In genomic region chr4:69852637-69853036, GRCm38 (mm10) we compare ENCODE assay signal across 22 mouse cellular contexts.
DNase-seq lines count a peak whose midpoint lies in the region; TF ChIP-seq lines count a peak whose summit lies in the region.
"Had no signal": no experiment of that assay in that cellular context is flagged by ENCODE, and none has a peak within 500 bp of the region (broad histone marks: within the 10 kb centered on the region; RNA-seq: fewer than 3 reads in every experiment).

No protein-coding gene starts in this region.

- H3K27ac ChIP-seq in ES-E14 (ENCODE audit: insufficient read depth, low read depth, low read length, poor library complexity, severe bottlenecking), result no peak overlapping the region

- no peak overlapping the region for H3K4me3 ChIP-seq in ES-E14 (ENCODE audit: insufficient read depth in 1 of 2, low read depth in 1 of 2, low read length in 2 of 2, poor library complexity in 1 of 2, severe bottlenecking in 1 of 2)

- H3K4me1 ChIP-seq in ES-E14 (ENCODE audit: control insufficient read depth in 2 of 2, insufficient read depth in 2 of 2, low read length in 2 of 2, poor library complexity in 1 of 2), result 0 out of 4 replicates have a peak, but pooled peaks cover 0 to 2% of the 10 kb centered on the region in 2 experiments

- in situ Hi-C loops in ES-E14 (cut with MboI; ENCODE audit: low sequenced_read_pairs in 2 of 2, unreplicated experiment in 2 of 2), result no loop called here

- H3K9ac ChIP-seq in ES-E14 (ENCODE audit: insufficient read depth, low read depth, low read length, poor library complexity, severe bottlenecking), result no peak overlapping the region

- DNase-seq in ES-CJ7 (ENCODE audit: low read depth, low spot score) (peak; percentile 57), ES-E14 (ENCODE audit: low read depth, low spot score) (peak; percentile 22), R1 (ENCODE audit: low read depth, low spot score) (peak; percentile 80), ZHBTc4 (ENCODE audit: low read depth, low spot score) (peak; percentile 30)
- no peak for DNase-seq in adrenal gland, adult 2 months
- no peak for DNase-seq in right cerebral cortex, postnatal 36 days (ENCODE audit: low spot score in 2 of 2)
- no peak for DNase-seq in natural killer cell, adult 2 months (ENCODE audit: low spot score in 2 of 2)
- no peak for DNase-seq in embryo, embryonic 10.5 days (ENCODE audit: low spot score)
- DNase-seq: adrenal gland, adult 8-10 months; adrenal gland, postnatal 10 days; adrenal gland, postnatal 14 days; adrenal gland, postnatal 25 days; adrenal gland, postnatal 36 days; B cell, adult 2 months; cerebellum, adult 11 months; cerebellum, adult 11-12 months; cerebellum, adult 18-20 months; cerebellum, adult 2 months; cerebellum, adult 8-10 months; cerebellum, adult 9-10 months; cerebellum, adult 9-11 months had no signal

- H3K9me3 ChIP-seq in ES-E14 (ENCODE audit: control insufficient read depth, insufficient read depth, low read depth, low read length), result no peaks in the 10 kb centered on the region

- no peaks in the 10 kb centered on the region for H3K36me3 ChIP-seq in ES-E14 (ENCODE audit: control insufficient read depth, insufficient read depth, low read length, poor library complexity, severe bottlenecking)
- H3K36me3 ChIP-seq: G1E had no signal

TF ChIP-seq in ES-E14, 5 proteins besides CTCF, POLR2A, EP300 and RAD21:
- TF ChIP-seq HCFC1 (IDR thresholded peaks at IDR 0.05; ENCODE audit: borderline replicate concordance, insufficient read depth, low read length) (no peak), ZNF384 (IDR thresholded peaks at IDR 0.05; ENCODE audit: low read depth, low read length) (peak; percentile 89)

Comparison
In these comparisons a context has a peak if more than half of its experiments do, and no peak if none do; other contexts are left out.
1. DNase-seq: peak in ES-CJ7 (single experiment), ES-E14 (single experiment), R1 (single experiment) and ZHBTc4 (single experiment); none in adrenal gland, adult 2 months (single experiment), right cerebral cortex, postnatal 36 days (0 of 2), natural killer cell, adult 2 months (0 of 2) and embryo, embryonic 10.5 days (single experiment).